Mouse (Mus musculus): Measurements from ENCODE around the gene Kif6.

Kif6 gene

GRCm38 (mm10) chr17:49614577-49615235, at the start of gene Kif6:
Kif6 (plus strand) TSS chr17:49615136.
- DNase-seq (ENCODE audit: low spot score in 2 of 2): peak; percentile 81 to 84

DNA sequence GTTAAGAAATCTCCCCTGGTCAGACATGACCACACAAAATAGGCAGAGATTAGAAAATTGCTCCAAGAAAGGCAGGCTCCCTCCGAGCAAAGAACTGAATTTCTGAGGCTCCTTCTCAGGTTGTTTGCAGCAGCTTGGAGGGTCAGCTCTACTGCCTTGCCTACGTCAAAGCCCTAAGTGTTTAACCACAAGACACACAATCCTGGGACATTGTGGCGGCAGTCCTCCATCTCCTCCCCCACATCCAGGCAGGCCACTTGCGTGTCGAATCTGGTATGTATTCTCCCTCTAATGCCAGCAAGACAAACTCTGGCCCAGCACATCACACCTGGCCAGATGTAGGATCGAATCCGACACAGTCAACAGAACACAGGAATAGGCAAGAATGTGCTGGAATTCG, 46.2 kb upstream of the Kif6 start:
- no peak for DNase-seq (ENCODE audit: low spot score in 2 of 2)

GRCm38 (mm10) chr17:49577321-49577720, 37.6 kb upstream of the Kif6 start:
- no peak for DNase-seq (ENCODE audit: low spot score in 2 of 2)

DNA sequence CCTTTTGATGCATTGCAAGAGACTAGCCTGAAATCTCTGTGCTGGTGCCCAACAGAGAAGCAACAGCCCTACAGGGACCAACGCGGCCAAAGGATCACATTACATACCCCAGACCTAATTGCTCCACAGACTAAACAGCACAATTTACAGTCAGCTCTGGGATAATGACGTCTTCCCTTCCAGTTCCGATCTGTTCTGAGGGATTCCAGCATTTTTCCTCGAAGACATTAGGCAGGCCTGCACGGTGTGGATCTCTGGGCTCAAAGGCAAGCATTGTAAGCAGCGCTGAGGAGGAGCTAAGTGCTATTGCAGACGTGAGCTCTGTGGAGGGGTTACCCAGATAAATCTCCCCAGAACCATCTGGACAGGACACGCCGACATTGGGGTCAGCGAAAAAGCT, 32.5 kb upstream of the Kif6 start:
- DNase-seq (ENCODE audit: low spot score in 2 of 2): no peak

GRCm38 (mm10) chr17:49590051-49590450, 24.9 kb upstream of the Kif6 start:
- peak in 1 of 2 experiments; percentile 12 for DNase-seq (ENCODE audit: low spot score in 2 of 2)

- no peak for DNase-seq (ENCODE audit: low spot score in 2 of 2)
Observed at GRCm38 (mm10) chr17:49605397-49605796, 9.5 kb upstream of the Kif6 start.

- DNase-seq (ENCODE audit: low spot score in 2 of 2): no peak
Observed at GRCm38 (mm10) chr17:49607351-49608027, 7.4 kb upstream of the Kif6 start.

DNA sequence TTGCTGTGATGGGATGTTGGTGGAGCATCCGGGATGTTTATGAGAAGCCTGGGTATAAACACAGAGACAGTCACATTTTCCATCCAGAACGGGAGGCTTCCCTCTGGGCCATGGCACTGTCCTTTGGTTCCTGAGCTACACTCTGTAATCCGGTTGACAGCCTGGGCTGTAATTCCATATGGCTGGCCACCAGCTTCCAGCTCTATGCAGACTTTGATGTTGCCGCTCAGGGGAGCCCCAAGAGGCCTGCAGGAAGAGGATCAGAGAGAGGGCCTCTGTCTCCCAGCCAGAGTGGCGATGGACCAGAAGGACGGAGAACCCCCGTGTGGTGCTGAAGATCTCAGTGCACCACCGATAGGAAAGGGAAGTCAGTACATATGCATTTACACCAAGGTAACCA, 4.6 kb upstream of the Kif6 start:
- no peak for DNase-seq (ENCODE audit: low spot score in 2 of 2)

DNA sequence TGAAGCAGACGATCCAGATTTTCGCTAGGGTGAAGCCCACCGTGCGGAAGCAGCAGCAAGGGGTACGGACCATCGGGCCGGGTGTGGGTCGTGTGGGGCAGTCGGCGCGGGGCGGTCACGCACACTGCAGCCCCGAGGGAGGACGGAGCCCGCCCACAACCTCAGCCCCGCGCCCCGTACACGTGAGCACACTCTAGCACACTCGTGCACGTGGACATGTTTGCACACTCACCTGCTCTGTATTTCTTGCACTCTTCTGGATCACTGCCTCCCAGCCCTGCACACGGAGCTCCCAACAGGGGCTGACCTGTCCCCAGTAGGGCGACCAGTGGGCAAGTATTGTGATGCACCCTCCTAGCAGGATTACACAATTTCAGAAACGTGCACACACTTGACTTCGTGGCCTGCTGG, 310 bp downstream of the Kif6 start:
- no peak for DNase-seq (ENCODE audit: low spot score in 2 of 2)

GRCm38 (mm10) chr17:49624572-49624971, 9.6 kb downstream of the Kif6 start:
- no peak for DNase-seq (ENCODE audit: low spot score in 2 of 2)

- DNase-seq (ENCODE audit: low spot score in 2 of 2): peak in 1 of 2 experiments; percentile 18
Observed at GRCm38 (mm10) chr17:49627011-49627794, 12.3 kb downstream of the Kif6 start.

DNA sequence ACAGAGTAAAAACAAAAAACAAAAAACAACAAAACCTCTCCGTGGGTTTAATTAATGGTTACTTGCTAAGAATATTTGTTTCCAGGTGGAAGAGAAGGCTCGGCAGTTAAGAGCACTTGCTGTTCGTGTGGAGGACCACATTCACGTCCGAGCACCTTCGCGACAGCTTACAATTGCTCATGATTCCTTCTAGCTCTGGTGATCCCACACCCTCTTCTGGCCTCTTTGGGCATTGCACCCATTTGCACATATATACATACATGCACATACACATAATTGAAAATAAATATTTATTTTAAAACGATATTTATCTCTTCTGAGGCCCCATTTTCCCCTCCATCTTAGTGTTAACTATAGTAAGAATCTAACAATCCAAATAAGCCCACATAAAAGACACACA, 13.9 kb downstream of the Kif6 start:
- no peak for DNase-seq (ENCODE audit: low spot score in 2 of 2)

DNA sequence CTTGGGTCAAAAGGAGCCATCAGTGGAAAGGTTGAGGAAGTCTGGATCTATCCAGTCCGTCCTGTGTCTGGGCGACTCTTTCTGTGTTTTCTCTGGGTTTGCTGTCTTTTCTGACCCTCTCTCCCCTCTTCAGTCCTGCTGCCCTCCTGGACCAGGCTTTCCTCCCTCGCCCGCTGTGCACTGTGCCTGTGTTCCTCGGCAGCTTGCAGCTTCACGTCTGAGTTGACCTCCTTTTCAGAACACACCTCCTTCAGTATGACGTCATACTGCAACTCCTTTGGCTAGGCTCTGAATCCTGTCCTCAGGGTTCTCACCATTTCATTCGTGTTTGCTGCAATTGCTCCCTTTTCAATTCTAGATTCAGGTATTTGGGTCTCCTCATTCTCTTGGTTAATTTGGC, 18.1 kb downstream of the Kif6 start:
- DNase-seq (ENCODE audit: low spot score in 2 of 2): no peak

GRCm38 (mm10) chr17:49641903-49642302, 27.0 kb downstream of the Kif6 start:
- DNase-seq (ENCODE audit: low spot score in 2 of 2): no peak

- no peak for DNase-seq (ENCODE audit: low spot score in 2 of 2)
Observed at GRCm38 (mm10) chr17:49642336-49642735, 27.4 kb downstream of the Kif6 start.

DNA sequence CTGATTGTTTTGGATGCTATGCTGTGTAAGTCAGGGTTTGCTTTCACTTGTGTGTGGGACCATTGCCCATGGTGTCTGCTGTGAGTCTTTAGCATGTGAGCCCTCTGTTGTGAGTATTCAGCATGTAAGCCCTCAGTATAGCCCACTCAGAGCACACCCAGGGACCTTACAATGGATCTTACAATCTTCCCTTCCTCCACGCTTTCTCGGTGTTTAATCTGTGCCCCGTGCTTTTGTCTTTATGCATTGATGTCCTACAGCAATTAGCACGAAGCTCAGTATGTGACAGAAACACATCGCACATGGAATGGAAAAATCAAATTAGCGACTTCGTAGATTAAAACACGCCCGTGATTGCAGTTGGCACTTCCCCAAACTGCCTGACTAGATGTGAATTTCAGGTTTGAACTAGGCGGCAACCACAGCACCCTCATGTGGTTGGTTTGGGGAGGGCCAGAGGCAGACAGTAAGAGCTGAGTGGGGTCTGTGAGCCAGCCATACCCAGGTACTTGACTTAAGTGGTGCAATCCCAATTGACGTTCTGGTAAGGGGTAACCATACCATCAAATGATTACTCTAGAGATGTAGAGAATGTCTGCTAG, 28.1 kb downstream of the Kif6 start:
- DNase-seq (ENCODE audit: low spot score in 2 of 2): no peak

GRCm38 (mm10) chr17:49646267-49646666, 31.3 kb downstream of the Kif6 start:
- no peak for DNase-seq (ENCODE audit: low spot score in 2 of 2)

- DNase-seq (ENCODE audit: low spot score in 2 of 2): no peak
Observed at GRCm38 (mm10) chr17:49648970-49649369, 34.0 kb downstream of the Kif6 start.

DNA sequence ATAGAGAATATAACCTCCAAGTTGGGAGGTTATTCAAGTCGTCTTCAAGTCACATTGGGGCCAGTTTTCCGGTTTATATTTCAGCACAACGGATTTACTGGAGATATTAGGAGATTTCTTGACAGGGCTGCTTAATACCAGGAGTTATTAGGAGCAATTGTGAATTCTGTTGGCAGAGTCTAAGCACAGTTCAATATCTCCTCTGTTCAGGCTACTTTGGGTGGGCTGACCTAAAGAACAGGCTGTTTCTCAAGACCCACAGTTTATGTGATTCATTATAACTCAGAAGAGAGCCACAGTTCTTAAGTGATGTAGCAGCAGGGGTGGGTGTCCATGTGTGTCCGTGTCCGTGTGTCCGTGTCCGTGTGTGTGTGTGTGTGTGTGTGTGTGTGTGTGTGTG, 34.5 kb downstream of the Kif6 start:
- no peak for DNase-seq (ENCODE audit: low spot score in 2 of 2)

- DNase-seq (ENCODE audit: low spot score in 2 of 2): no peak
Observed at GRCm38 (mm10) chr17:49650366-49650765, 35.4 kb downstream of the Kif6 start.

DNA sequence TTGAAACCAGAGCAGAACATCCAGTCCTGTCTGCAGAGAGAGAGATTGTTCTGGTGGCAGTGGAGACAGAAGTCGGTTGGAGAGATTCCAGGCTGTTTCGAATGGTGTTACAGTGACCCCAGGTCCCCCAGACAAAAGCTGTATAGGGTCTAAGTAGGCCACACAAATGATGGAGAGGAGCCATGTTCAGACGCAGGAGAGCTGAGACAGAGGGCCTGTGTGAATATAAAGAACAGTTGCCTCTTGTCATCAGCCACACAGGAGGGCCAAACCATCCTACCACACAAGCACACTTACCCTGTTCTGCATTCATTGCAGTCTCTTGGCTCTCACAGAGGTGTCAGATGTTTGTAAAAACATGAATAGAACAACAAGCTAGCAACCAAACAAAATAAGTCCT, 37.4 kb downstream of the Kif6 start:
- no peak for DNase-seq (ENCODE audit: low spot score in 2 of 2)

DNA sequence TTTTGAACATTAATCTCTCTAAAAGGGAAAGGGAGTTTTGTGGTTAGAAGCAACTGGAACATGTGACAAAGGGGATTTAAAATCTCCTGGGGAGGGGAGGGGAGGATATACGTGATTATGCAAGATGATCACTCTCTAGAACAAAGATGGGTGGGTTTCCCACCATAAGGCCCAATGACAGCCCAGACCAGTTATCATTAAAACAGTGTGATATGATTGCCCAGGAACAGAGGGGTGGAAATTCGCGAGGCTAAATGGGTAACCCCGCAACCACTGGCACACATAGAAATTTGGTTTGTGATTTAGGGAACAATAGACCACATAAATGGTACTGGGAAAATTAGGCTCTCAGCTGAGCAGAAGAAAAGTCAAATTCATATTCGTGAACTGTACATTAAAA, 37.9 kb downstream of the Kif6 start:
- DNase-seq (ENCODE audit: low spot score in 2 of 2): no peak

Measured in right cerebral cortex, postnatal 36 days (tissue).